Comparison of ENCODE assay signal across 8 mouse cellular contexts in the genomic region with DNA sequence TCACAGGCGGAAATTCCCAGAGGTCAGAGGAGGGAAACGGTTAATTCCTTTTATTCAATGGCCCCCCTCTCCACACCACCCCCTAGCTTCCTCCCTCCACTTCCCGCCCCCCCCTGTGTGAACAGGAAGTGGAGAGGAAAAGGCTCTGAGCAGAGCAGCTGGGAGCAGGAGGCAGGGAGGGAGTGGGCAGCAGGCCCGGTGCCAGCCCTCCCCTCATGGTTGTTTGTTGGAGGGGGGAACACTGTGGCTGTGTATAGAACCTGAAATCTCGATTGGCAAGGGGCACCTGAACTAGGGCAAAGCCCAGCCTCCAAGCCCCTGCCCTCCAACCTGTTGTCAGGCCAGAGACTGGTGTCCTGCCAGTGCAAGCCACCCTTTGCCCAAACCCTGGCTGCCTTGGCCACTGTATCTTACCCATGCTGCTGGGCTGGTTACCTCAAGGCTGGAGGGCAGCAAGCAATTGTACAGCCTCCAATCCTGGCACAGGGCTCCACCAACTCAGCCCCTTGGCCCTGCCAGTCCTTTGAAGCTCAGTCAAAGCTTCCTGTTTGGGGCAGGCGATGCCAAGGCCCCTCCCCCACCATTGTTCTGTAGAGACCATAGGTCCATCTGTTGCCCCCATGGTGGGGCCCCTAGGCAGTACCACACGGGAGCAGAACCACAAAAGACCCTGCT. TPM values are rescaled to one million over a fixed set of nuclear protein-coding genes. Genes with fewer than 3 reads are reported as not detected.
A peak's percentile ranks its signal among the peaks of the same experiment; 100 is the strongest.
DNase-seq lines count a peak whose midpoint lies in the region; ATAC-seq and TF ChIP-seq lines count a peak whose summit lies in the region.

No protein-coding gene starts in this region.

- no peak overlapping the region; the same call in 1 of the 2 replicates for H3K9ac ChIP-seq in forebrain, embryonic 12.5 days
- H3K9ac ChIP-seq in hindbrain, postnatal 0 days (replicated peaks; ENCODE audit: low read length), result no peak overlapping the region
- peak overlapping the region; percentile 61 for H3K9ac ChIP-seq in liver, embryonic 13.5 days

- TF ChIP-seq CTCF in hindbrain, postnatal 0 days (IDR thresholded peaks at IDR 0.05; ENCODE audit: low read depth), result no peak

- no peaks in the 10 kb centered on the region for H3K9me3 ChIP-seq in forebrain, embryonic 12.5 days
- H3K9me3 ChIP-seq in hindbrain, postnatal 0 days (ENCODE audit: low read length), result no peaks in the 10 kb centered on the region
- no peaks in the 10 kb centered on the region for H3K9me3 ChIP-seq in liver, embryonic 13.5 days (replicated peaks)

- no peaks in the 10 kb centered on the region for H3K27me3 ChIP-seq in forebrain, embryonic 12.5 days
- no peaks in the 10 kb centered on the region for H3K27me3 ChIP-seq in hindbrain, postnatal 0 days (ENCODE audit: insufficient read depth, low read length)
- H3K27me3 ChIP-seq in liver, embryonic 13.5 days, result no peaks in the 10 kb centered on the region

- peak; percentile 26 to 82 for DNase-seq in left cerebral cortex, postnatal 10 days (ENCODE audit: extremely low spot score in 1 of 2, low spot score in 2 of 2)
- no peak for DNase-seq in left cerebral cortex, postnatal 14 days (ENCODE audit: low spot score in 2 of 2)
- peak; percentile 53 for DNase-seq in hindbrain, postnatal 0 days (ENCODE audit: low spot score)
- no peak for DNase-seq in liver, embryonic 13.5 days
- peak; percentile 54 for DNase-seq in retina, embryonic 14.5 days (ENCODE audit: low spot score)
- DNase-seq in urinary bladder, adult 2 months (ENCODE audit: low spot score), result no peak
- DNase-seq in left cerebral cortex, postnatal 36 days (ENCODE audit: low spot score in 2 of 2), result no peak

- 34% methylated on average over 7 of the region's 7 CpGs for WGBS in forebrain, embryonic 12.5 days
- WGBS in hindbrain, postnatal 0 days, result 21% methylated on average over 7 of the region's 7 CpGs
- 17% methylated on average over 7 of the region's 7 CpGs for WGBS in liver, embryonic 13.5 days (ENCODE audit: insufficient replicate concordance)

- no peak overlapping the region for H3K4me3 ChIP-seq in forebrain, embryonic 12.5 days (replicated peaks)
- H3K4me3 ChIP-seq in hindbrain, postnatal 0 days (ENCODE audit: low read length), result no peak overlapping the region
- H3K4me3 ChIP-seq in liver, embryonic 13.5 days (replicated peaks), result peak overlapping the region; percentile 48

- peak; percentile 34; the same call in 1 of the 2 replicates for ATAC-seq in forebrain, embryonic 12.5 days (ENCODE audit: low FRiP score)
- peak; percentile 51 for ATAC-seq in hindbrain, postnatal 0 days
- ATAC-seq in liver, embryonic 13.5 days (ENCODE audit: low read depth), result peak; percentile 2; the same call in 1 of the 2 replicates

- peaks cover 34% of the 10 kb centered on the region for H3K4me1 ChIP-seq in forebrain, embryonic 12.5 days
- H3K4me1 ChIP-seq in hindbrain, postnatal 0 days (ENCODE audit: insufficient read depth, low read length), result peaks cover 4% of the 10 kb centered on the region; the same call in 1 of the 2 replicates
- H3K4me1 ChIP-seq in liver, embryonic 13.5 days (replicated peaks), result peaks cover 75% of the 10 kb centered on the region

- H3K36me3 ChIP-seq in forebrain, embryonic 12.5 days (replicated peaks), result peaks cover 35% of the 10 kb centered on the region
- peaks cover 19% of the 10 kb centered on the region; the same call in 1 of the 2 replicates for H3K36me3 ChIP-seq in hindbrain, postnatal 0 days (ENCODE audit: insufficient read depth, low read length)
- H3K36me3 ChIP-seq in liver, embryonic 13.5 days, result peaks cover 29% of the 10 kb centered on the region

- peak overlapping the region; percentile 61 for H3K27ac ChIP-seq in forebrain, embryonic 12.5 days
- H3K27ac ChIP-seq in hindbrain, postnatal 0 days, result peak overlapping the region; percentile 48
- H3K27ac ChIP-seq in liver, embryonic 13.5 days, result peak overlapping the region; percentile 76

- H3K4me2 ChIP-seq in forebrain, embryonic 12.5 days, result peak overlapping the region; percentile 16; the same call in 1 of the 2 replicates
- 0 out of 2 replicates have a peak overlapping the region, but pooled peaks have one; percentile 36 for H3K4me2 ChIP-seq in hindbrain, postnatal 0 days (ENCODE audit: low read depth, low read length)
- peak overlapping the region; percentile 78 for H3K4me2 ChIP-seq in liver, embryonic 13.5 days

- intact Hi-C loops in left cerebral cortex, postnatal 10 days (cut with DNase I), result no loop called here
- intact Hi-C loops in left cerebral cortex, postnatal 14 days (cut with DNase I), result loop anchor here (2.0 to 5.0 kb wide), 2 partner anchors 26 to 111 kb away; no protein-coding TSS in a partner anchor
- intact Hi-C loops in left cerebral cortex, postnatal 36 days (cut with DNase I), result loop anchor here (2.0 to 5.0 kb wide), 2 partner anchors 36 to 110 kb away; no protein-coding TSS in a partner anchor

RNA-seq across cellular contexts. Expression of a gene that starts 12.4 kb away (rescaled TPM):
- 10 to 100 TPM; 33.7 to 33.8 TPM for total RNA-seq in left cerebral cortex, postnatal 10 days (2021)
- 10 to 100 TPM; 40.2 to 40.5 TPM for total RNA-seq in left cerebral cortex, postnatal 14 days (2021)
- polyA plus RNA-seq in forebrain, embryonic 12.5 days (2016; fragmentation: Nextera tagmentation; extraction: Ambion mirVana), result 25.5 and 27.4 TPM in 2 replicates
- total RNA-seq in hindbrain, postnatal 0 days (2014; rRNA removed), result 32.7 and 34.0 TPM in 2 replicates
- polyA plus RNA-seq in hindbrain, postnatal 0 days (2015; fragmentation: Nextera tagmentation; extraction: Ambion mirVana), result 18.3 and 20.5 TPM in 2 replicates
- polyA plus RNA-seq in liver, embryonic 13.5 days (2015; fragmentation: Nextera tagmentation; extraction: Ambion mirVana), result 6.5 and 6.6 TPM in 2 replicates
- 15.9 and 17.9 TPM in 2 replicates for polyA plus RNA-seq in urinary bladder, adult 2 months (2012; rRNA removed)
- total RNA-seq in left cerebral cortex, postnatal 36 days (2021), result 10 to 100 TPM; 47.7 to 50.1 TPM

RNA-seq across cellular contexts. Expression of a gene that starts 24.6 kb away (rescaled TPM):
- total RNA-seq in left cerebral cortex, postnatal 10 days (2021), result 1 to 10 TPM; 5.5 to 6.7 TPM
- total RNA-seq in left cerebral cortex, postnatal 14 days (2021), result 1 to 10 TPM; 4.0 to 5.0 TPM
- polyA plus RNA-seq in forebrain, embryonic 12.5 days (2016; fragmentation: Nextera tagmentation; extraction: Ambion mirVana), result 3.5 and 3.8 TPM in 2 replicates
- 4.2 and 4.3 TPM in 2 replicates for total RNA-seq in hindbrain, postnatal 0 days (2014; rRNA removed)
- 2.4 and 2.6 TPM in 2 replicates for polyA plus RNA-seq in hindbrain, postnatal 0 days (2015; fragmentation: Nextera tagmentation; extraction: Ambion mirVana)
- polyA plus RNA-seq in liver, embryonic 13.5 days (2015; fragmentation: Nextera tagmentation; extraction: Ambion mirVana), result 1.7 and 1.9 TPM in 2 replicates
- polyA plus RNA-seq in urinary bladder, adult 2 months (2012; rRNA removed), result 5.5 and 6.4 TPM in 2 replicates
- 1 to 10 TPM; 3.2 to 3.8 TPM for total RNA-seq in left cerebral cortex, postnatal 36 days (2021)

RNA-seq across cellular contexts. Expression of a gene that starts 29.9 kb away (rescaled TPM):
- 10 to 100 TPM; 14.3 to 16.3 TPM for total RNA-seq in left cerebral cortex, postnatal 10 days (2021)
- 1 to 10 TPM; 9.5 to 9.9 TPM for total RNA-seq in left cerebral cortex, postnatal 14 days (2021)
- polyA plus RNA-seq in forebrain, embryonic 12.5 days (2016; fragmentation: Nextera tagmentation; extraction: Ambion mirVana), result 3.7 and 3.9 TPM in 2 replicates
- 28.3 and 28.4 TPM in 2 replicates for total RNA-seq in hindbrain, postnatal 0 days (2014; rRNA removed)
- 31.8 and 32.6 TPM in 2 replicates for polyA plus RNA-seq in hindbrain, postnatal 0 days (2015; fragmentation: Nextera tagmentation; extraction: Ambion mirVana)
- 0.08 and 0.16 TPM in 2 replicates for polyA plus RNA-seq in liver, embryonic 13.5 days (2015; fragmentation: Nextera tagmentation; extraction: Ambion mirVana)
- polyA plus RNA-seq in urinary bladder, adult 2 months (2012; rRNA removed), result 31.2 and 34.1 TPM in 2 replicates
- 10 to 100 TPM in 1 of 2 experiments, 1 to 10 TPM in 1; 7.9 to 10.9 TPM for total RNA-seq in left cerebral cortex, postnatal 36 days (2021)

RNA-seq across cellular contexts. Expression of a gene that starts 50.1 kb away (rescaled TPM):
- 10 to 100 TPM; 10.1 to 10.6 TPM for total RNA-seq in left cerebral cortex, postnatal 10 days (2021)
- 1 to 10 TPM; 8.9 to 9.0 TPM for total RNA-seq in left cerebral cortex, postnatal 14 days (2021)
- 2.4 and 2.7 TPM in 2 replicates for polyA plus RNA-seq in forebrain, embryonic 12.5 days (2016; fragmentation: Nextera tagmentation; extraction: Ambion mirVana)
- total RNA-seq in hindbrain, postnatal 0 days (2014; rRNA removed), result 12.4 and 22.6 TPM in 2 replicates
- polyA plus RNA-seq in hindbrain, postnatal 0 days (2015; fragmentation: Nextera tagmentation; extraction: Ambion mirVana), result 11.4 and 12.6 TPM in 2 replicates
- 1.0 and 2.0 TPM in 2 replicates for polyA plus RNA-seq in liver, embryonic 13.5 days (2015; fragmentation: Nextera tagmentation; extraction: Ambion mirVana)
- 1.4 and 1.5 TPM in 2 replicates for polyA plus RNA-seq in urinary bladder, adult 2 months (2012; rRNA removed)
- 1 to 10 TPM; 8.2 to 8.9 TPM for total RNA-seq in left cerebral cortex, postnatal 36 days (2021)

Comparison
In these comparisons a context has a peak if more than half of its experiments do, and no peak if none do; other contexts are left out.
1. DNase-seq: peak in left cerebral cortex, postnatal 10 days (2 of 2), hindbrain, postnatal 0 days (single experiment) and retina, embryonic 14.5 days (single experiment); none in left cerebral cortex, postnatal 14 days (0 of 2), liver, embryonic 13.5 days (single experiment), urinary bladder, adult 2 months (single experiment) and left cerebral cortex, postnatal 36 days (0 of 2).
2. H3K4me2 ChIP-seq: peak in every context shown above with its lines; median percentile 78 in liver, embryonic 13.5 days; 36 in hindbrain, postnatal 0 days; 16 in forebrain, embryonic 12.5 days.
3. Peak in every context shown above with its lines, with median percentiles within 50 percentile points of each other: ATAC-seq and H3K27ac ChIP-seq.